Mouse (Mus musculus) ovary, adult 18-20 months (tissue): ENCODE results near the gene Nrtn.

ENCODE experiments used
- DNase-seq: peaks from one replicate; pipeline ENCODE4 v3.0.0; 2022; ENCODE audit warnings: low spot score, mixed read lengths

Gene Nrtn

DNA sequence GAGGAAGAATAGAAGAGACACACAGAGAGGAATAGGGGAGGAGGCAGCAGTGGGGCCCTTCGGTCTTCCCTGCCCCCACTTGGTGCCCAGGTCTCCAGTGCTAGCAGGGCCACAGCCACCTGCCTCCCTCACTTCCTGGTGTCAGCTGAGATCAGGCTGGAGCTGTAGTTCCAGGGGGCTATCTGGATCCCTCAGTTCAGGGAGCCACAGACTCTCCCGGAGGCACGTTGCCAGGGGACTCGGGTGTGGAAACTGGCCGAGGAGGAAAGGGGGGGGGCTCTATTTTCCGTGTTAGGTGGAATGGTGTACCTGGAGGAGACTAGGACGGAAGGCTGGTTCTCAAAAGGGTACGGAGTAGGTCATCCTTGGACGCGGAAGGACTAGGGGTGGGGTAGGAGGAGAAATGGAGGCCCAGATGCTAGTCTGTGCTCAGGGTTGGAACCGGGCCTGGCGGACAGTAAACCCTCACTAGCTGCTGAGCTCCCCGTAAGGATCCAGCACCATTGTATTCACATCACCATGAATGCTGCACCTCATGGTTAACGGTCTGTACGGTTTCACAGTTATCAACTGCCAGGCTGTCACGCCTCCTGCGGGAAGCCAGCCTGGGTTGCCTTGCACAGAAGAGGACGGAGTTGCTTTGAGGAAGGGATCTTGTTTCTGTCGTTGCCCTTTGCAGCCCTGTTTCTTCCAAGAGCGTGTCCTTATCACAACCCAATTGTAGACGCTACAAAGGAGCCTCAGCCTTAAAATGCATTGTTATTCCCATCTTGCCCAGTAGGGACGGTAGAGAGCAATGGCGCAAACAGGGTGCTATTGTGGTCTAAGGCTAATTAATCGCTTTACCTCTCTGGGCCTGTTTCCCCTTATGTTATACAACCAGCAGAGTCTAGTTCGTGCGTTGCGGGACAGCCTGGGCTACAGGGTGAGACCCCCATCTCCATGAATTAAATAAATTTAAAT, 5.7 kb upstream of the Nrtn start:
- no peak for DNase-seq

DNA sequence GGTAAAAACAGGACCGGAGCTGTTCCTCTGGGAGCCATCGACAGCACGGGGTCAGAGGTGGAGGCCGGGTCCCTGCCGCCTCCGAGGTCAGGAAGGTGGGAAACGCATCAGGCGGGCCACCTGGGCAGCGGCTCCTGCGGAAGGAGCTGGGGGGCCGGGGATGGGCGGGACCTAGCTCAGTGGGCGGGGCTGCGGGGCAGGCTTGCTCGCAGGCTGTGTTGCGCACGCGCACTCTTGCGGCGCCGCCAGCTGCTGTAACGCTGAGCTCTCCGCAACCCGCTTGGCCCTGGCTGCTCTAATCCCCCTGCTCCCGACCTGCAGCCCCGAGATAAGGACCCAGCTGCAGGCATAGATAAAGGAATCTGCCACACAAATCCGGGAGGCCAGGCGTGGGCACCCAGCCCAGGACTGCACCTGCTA, 4.7 kb upstream of the Nrtn start:
- peak; percentile 82 for DNase-seq

DNA sequence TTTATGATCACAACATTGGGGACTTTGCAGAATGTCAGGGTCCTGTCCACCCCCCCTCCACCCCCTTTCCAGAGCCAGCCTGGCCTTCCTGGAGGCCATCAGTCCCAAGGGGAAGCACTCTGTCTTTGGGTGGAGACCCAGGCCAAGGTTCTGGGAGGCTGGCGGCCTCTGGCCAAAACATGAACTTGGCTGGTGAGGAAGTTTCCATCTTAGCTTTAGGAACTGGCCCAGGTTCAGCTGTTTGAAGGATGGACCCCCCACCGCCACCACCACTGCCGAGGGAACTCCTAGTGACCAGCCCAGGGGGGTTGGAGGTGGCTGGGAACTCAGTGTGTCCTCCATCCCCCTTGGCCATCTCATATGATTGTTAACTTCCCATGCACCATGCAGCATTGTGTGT, 3.7 kb upstream of the Nrtn start:
- DNase-seq = no peak

DNA sequence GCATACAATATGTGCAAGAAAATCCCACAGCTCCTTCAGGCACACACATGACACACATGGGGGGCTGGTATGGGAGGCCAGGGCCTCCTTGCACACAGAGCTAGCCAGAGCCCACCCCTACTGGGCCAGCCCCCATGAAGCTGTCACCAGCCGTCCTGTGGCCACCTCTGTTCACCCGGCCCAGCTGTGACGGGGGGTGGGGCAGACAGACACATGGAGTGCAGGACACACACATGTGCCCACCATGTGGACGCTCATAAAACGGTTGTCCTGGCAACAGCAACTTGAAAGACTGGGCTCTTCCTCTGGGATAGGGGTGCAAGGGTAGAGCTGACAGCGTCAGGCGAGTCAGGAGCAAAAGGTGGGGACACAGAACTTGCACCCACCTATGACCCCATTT, 1.9 kb upstream of the Nrtn start:
- DNase-seq = no peak

DNA sequence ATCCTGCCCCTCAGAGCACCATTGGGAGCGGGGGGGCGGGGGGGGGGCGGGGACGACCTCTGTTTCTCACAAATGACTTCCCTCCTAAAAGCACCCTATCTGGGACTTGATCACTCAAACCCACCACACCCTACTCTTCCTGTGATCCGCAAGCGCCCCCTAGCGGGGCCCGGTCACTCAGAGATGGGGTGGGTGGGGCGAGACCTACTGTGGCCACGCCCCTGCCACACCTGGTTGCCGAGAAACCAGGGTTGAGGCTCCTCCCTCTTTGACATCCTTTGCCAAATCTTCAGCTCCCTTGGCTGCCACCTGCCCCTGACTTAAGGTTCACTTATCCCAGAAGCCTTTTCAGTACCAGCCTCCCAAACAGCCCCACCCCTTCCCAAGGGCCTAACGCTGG, 802 bp upstream of the Nrtn start:
- DNase-seq = no peak

DNA sequence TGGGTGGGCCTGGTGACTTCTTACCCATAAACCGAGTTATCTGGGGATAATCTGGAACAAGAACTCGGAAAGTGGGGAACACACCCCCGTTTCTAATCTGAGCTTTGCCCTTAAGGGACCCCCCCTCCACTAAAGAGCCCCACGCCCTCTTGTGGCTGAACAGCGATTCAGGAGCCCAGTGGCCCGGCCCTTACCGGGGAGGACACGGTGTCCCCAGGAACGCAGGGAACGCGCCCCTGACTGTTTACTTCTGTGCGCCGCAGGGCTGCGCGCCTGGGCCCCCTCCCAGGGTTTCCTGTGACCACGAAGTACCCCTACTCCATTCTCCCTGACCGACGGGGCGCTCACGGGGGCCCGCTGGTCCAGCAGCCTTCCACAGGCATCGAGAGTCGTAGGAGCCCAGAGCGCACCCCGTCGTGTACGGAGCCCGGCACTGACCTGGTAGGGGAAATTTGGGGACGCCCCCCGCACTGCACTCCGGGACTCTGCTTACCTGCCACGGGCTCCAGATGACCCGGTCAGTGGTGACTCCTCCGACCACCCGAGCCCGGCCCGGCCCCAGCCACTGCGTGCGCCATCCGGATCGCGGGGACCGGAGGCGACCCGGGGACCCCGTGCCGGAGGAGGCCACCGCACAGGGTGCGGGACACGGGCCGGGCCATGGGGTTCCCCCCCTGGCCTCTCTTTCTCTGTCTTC, 479 bp downstream of the Nrtn start:
- DNase-seq = no peak

DNA sequence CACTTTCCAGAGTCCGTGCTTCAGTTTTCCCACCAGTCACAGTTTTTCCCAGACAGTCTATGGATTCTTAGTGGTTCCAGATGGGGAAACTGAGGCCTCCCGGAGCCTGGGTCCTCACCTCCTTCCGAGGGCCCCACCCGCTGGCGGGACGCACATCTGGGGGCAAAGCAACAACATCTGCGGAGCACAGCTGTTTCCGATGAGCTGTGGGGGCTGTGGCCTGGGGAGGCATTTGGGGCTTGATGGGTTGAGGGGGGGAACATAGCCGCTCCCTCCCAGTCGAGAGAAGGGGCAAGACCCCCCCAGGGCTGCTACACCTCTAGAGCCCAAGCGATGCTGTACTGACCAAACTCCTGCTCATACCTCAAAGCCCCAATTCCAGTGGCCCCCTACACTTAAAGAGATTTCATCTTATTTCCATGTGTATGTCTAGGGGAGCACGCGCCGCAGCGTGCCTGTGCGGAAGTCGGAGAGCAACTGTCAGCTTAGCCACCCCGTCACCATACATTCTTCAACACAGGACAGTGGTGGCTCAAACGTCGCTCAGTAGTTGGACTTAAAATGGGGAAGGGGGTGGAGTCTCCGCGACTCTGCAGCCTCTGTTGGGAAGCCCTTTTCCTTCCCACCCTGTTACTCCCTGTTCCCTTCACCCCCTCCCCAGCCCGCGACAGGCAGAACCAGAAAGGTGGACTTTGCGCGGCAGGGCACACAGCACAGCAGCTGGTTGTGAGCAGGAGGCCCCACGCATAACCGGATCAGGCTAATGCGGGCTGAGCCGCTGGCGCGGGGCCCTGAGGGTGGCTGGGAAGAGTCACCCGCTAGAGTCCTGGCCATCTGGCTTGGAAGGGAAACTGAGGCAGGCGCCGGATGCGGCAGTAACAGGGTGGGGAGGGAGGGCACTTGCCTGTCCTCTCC, 2.8 kb downstream of the Nrtn start:
- DNase-seq = no peak

DNA sequence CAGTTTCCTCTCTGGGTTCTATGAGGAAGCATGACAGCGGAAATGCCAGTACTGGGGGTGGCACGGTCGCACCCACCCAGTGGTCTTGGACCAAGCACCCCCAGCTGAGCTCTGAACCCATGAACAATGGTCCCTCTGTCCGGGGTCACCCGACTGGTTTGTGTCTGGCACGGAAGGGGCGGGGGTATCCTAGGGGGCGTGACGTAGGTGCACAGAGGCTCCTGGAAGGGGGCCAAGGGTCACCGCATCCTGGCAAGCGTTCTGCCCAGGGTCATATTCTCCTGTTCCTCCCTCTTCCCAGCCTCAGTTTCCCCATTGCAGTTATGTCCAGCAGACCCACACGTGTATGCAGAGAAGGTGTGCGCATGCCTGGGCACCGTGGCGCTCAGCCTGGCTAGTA, 3.9 kb downstream of the Nrtn start:
- DNase-seq = no peak

DNA sequence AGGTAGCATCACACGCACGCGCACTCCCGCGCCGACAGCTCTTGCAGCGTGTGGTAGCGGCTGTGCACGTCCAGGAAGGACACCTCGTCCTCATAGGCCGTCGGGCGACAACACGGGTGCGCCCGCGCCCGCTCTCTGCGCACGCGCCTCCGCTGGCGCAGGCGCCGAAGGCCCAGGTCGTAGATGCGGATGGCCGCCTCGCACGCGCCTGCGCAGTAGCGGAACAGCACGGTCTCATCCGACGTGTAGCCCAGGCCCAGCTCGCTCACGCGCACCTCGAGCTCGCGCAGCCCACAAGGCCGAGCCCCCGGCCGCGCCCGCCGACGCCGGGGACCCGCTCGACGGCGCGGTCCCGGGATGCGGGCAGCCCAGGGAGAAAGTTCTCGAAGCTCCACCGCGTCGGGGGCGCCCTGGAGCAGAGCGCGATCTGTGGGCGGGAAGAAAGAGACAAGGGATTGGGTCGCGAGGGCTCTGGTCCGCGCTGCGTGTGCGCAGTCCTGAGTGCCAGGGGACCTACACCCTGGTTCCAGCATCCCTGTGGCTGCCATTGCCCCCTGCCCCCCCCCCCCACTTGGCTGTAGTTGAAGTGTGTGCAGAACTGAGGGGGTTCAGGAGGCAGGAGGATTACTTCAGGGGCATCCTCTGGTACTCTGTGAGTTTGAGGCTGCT, 5.8 kb downstream of the Nrtn start:
- DNase-seq = no peak

DNA sequence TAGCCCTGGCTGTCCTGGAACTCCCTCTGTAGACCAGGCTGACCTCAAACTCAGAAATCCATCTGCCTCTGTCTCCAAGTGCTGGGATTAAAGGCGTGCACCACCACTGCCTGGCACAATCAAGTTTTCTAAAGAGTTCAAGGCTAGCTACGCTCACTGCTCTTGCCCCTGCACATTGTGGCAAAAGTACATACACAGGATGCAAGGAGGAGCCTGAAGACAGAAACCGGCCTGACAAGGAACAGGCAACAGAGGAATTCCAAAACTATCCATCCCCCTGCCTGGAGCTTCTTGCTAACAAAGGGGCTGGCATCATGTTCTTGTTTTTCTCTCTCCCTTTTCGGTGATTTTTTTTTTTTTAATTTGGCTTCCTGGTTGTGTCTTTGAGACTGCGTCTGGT, 13.2 kb downstream of the Nrtn start:
- DNase-seq = no peak

DNA sequence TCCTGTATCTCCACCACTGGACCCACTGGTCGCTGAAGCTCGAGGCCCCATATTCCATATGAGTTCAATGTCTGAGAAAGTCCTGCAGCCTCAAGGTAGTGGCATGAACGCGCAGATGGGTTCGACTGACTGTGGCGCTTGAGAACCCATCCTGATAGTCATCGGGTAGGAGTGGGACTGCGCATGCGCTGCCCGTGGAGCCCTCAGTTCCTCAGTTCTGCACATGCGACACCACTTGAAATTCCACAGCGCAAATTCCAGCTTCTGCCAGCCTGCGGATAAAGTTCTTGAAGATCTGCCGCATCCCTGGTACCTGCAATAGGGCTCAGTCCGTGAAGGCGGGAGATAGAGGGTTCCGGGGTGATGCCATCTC, 16.6 kb downstream of the Nrtn start:
- no peak for DNase-seq

DNA sequence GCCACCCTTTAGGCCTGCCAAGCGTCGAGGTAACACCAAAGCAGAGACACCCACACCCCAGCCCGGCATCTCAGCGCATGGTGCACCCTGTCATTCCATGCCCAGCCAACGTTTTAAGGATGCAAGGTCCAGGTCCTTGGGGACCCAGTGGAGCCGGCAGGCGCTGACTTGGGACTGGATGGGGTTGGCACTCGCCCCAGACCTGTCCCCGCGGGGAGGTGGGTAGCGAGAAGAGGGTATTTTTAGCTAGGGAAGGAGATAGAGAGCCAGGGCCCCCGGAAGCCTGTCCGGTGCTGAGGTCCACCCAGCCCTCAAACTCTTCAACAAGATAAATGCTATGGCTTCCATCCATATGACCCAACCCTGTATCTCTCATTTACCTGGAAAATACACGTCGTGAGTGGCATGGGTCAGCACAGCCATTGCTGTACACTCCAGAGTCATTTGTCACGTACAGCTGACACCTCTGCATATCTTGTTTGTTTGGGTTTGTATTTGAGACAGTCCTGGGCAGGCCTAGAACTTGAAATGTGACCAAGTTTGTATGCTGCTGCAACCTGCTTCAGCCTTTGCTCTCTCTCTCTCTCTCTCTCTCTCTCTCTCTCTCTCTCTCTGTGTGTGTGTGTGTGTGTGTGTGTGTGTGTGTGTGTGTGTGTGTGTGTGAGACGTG, 17.1 kb downstream of the Nrtn start:
- DNase-seq = no peak

DNA sequence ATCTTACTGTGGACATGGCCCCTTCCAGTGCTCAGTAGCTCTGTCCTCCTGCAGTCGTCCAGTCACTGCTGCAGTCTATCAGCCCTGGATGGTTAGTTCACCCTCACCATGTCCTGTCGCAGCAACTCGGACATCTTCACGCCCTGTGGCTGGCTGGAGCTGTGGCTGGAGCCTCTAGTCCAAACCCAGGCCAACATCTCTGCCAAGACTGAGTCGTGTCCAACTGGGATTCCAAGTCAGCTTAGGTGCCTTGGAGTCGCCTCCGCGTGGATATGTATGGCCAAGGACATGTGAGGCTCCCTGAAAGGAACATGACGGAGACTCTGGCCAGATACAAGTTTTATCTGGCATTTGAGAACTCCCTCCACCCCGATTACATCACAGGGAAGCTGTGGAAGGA, 19.1 kb downstream of the Nrtn start:
- no peak for DNase-seq

DNA sequence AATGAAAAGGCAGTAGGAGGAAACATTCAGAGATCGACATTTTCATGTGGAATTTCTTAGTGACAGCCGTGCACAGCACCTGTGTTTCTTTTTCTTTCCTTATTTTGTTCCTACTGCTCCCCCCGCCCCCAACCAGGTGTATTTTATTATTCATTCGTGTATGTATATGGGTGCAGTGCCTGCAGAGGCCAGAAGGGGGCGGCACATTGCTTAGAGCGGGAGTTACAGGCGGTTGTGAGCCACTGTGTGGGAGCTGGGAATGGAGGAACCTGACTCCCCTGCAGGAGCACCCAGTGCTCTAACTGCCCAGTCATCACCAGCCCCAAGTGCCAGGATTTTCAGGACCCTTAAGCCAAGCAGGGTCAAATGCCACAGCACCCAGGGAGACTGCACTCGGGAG, 20.8 kb downstream of the Nrtn start:
- no peak for DNase-seq

DNA sequence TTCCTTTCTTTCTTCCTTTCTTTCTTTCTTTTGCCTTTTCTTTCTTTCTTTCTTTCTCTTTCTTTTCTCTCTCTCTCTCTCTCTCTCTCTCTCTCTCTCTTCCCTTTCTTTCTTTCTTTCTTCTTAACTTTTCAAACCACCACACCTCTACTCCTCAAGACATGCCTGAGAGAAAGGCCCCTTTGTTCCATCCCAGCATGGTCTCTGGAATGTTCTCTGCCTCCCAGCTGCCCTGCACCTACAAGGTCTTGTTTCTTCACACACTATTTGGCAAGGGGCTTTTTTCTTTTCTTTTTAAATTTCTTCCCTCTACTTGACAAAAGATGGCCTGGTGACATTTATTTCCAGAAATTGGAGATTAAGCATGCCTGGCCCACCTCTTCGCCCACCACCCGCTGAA, 27.7 kb downstream of the Nrtn start:
- DNase-seq = no peak

DNA sequence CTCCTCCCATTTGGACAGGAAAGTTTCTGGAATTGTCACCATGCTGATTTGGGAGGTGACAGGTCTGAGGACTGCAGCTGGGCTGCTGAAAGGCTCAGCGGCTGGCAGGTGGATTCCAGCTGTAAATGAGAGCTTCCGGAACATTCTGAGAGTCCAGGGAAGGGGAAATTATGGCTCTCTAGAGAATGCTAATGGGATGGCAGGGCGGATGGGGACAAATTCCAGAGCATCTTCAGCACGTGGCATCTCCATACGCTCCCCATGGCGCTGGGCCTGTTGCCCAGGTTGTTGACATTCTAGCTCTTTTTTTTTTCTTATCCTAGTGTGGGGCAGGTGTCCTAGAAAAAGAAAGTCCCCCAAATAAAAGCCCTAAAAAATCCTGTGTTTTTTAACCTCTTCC, 28.2 kb downstream of the Nrtn start:
- DNase-seq = no peak

DNA sequence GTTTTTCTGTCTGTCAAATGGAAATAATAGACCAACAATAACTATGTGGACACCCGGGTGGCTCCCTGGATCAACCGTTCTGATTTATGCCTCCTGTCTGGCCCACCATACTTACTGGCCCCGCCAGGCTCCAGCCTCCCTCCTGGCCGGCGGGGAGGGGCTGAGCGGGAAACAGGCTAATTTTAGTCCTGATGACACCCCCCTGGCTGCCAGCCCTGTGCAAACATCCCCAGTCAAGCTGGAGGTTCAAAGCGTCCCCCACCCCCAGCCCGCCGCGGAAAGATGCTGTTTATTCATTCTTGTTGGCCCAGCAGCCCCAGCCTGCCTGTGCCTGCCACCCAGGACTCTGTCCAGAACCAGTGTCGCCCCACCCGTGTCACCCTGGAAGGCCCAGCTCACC, 29.2 kb downstream of the Nrtn start:
- DNase-seq = no peak

DNA sequence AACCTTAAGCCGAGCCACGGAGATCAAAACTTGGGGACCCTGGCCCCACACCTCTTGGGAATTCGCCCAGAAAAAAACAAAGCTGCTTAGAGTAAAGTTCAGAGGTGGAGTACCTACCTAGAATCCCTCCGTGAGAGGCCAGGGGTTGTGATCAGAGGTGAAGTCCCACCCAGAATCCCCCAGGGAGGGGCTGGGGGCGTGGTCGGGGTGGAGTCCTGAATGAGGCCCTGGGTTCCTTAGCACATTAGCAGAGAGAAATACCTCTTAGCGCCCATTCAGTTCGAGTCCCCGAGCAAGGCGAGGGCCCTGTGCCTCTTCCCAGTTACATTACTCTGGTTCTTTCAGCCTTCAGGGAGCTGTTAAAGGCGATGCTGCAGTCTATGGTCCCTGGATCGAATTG, 29.7 kb downstream of the Nrtn start:
- no peak for DNase-seq

DNA sequence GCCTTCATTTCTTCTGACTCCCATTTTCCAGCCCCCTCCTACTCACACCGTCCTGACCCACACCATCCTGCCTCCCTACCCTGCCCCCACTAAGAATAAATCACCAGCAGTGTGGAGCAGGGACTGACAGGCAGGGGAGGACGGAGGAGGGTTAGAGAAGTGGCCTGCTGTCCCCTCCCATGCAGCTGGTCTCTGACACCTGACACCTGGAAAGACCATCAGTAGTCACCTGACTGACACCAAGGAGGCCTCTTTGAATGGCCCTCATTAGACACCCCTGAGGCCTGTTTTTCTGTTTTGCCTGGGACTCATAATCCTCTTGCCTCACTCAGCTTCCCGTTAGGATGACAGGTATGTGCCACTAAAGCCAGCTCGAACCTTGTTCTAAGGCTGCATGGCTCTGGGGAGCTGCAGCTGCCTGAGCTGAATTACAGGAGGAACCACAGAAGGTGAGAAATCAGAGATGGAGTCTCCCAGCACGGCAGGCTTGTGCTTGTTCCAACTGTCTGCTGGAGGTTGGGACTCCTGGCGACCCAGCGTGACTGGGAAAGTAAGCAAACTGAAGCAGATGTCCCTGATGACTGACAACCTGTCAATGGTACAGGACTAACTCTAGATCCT, 30.2 kb downstream of the Nrtn start:
- DNase-seq = no peak

DNA sequence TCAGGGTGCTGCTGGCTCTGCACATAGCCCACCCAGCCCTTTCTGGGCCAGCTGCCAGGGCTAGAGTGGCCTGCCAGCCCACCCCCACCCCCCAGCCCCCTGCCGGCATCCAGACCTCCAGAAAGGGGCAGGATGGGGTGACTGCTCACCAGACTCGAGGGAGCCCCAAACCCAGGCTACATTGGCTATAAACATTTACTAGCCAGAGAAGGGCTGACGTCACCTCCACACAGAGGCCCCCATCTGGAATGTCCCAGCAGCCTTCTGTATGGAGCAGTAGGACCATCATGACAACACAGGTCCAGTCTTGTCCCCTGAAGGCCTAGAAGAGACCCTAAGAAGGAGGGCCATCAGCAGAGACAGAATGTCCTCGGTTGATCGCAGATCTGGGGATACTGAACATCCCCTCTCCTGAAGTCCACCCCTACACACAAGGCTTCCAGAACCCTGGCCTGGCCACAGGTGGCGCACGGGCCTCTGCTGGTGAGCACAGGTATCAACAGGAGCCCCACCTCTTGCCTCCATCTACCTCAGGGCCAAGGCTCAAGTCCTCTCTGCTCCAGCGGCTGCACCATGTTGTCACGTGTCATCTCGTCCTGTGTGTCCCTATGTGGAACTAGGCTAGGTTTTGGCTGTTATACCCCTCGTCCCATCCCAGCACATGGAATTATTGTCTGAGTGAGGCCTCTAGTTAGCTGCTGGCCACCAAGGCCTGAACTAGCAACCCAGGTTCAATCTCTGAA, 33.7 kb downstream of the Nrtn start:
- DNase-seq = no peak
